Comparison of ENCODE assay signal across 9 mouse cellular contexts in the genomic region with DNA sequence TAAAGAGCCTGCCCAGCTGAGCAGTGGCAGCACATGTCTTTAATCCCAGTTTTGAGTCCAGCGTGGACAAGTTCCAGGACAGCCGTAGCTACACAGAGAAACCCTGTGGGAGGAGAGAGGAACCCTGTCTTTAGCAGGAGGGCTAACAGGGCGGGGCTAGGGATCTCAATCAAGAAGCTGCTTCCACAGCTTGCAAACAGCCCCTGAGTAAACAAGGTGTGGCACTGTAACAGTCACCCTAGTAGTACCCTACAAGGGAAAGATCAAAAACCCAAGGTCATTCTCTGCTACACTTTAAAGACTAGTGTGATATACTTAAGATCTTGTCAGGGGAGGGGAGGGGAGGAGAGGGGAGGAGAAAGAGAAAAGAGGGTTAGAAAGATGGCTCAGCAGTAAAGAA. TPM values are rescaled to one million over a fixed set of nuclear protein-coding genes. Genes with fewer than 3 reads are reported as not detected.
DNase-seq lines count a peak whose midpoint lies in the region; ATAC-seq and TF ChIP-seq lines count a peak whose summit lies in the region.
"Had no signal": no experiment of that assay in that cellular context is flagged by ENCODE, and none has a peak within 500 bp of the region (broad histone marks: within the 10 kb centered on the region; RNA-seq: fewer than 3 reads in every experiment).

No protein-coding gene starts in this region.

- intact Hi-C loops in heart, adult 2 months (cut with DNase I), result no loop called here

- DNase-seq in heart, adult 2 months, result no peak
- DNase-seq in T-cell, adult 2 months (ENCODE audit: low spot score), result peak; percentile 69
- no peak for DNase-seq in kidney, postnatal 14 days
- DNase-seq in right cerebral cortex, postnatal 36 days (ENCODE audit: low spot score in 2 of 2), result no peak
- DNase-seq: layer of hippocampus, adult 9-11 months had no signal

- H3K4me1 ChIP-seq in heart, embryonic 15.5 days (replicated peaks), result peaks cover 64% of the 10 kb centered on the region
- peaks cover 23% of the 10 kb centered on the region for H3K4me1 ChIP-seq in heart, adult 2 months (ENCODE audit: control insufficient read depth, insufficient read depth, low read length)
- H3K4me1 ChIP-seq in intestine, postnatal 0 days (replicated peaks; ENCODE audit: control insufficient read depth, insufficient read depth, low read length), result 0 out of 2 replicates have a peak, but pooled peaks cover 8% of the 10 kb centered on the region
- H3K4me1 ChIP-seq in stomach, embryonic 15.5 days, result peaks cover 34% of the 10 kb centered on the region
- peaks cover 33% of the 10 kb centered on the region for H3K4me1 ChIP-seq in midbrain, embryonic 15.5 days

- no peak for TF ChIP-seq POLR2A in heart, adult 2 months (IDR thresholded peaks at IDR 0.05; ENCODE audit: insufficient read depth, low read depth, low read length)

- ATAC-seq in heart, embryonic 15.5 days (replicated peaks; ENCODE audit: insufficient number of reproducible peaks, insufficient read depth, low FRiP score, low read depth), result no peak
- ATAC-seq in intestine, postnatal 0 days, result peak; percentile 34; the same call in 1 of the 2 replicates
- peak; percentile 75; the same call in 1 of the 2 replicates for ATAC-seq in stomach, embryonic 15.5 days (ENCODE audit: insufficient read depth, low FRiP score, low read depth)
- no peak for ATAC-seq in midbrain, embryonic 15.5 days (replicated peaks)

- WGBS in heart, embryonic 15.5 days, result 34% methylated on average over 3 of the region's 3 CpGs
- 18% methylated on average over 3 of the region's 3 CpGs for WGBS in heart, adult 2 months
- 22% methylated on average over 3 of the region's 3 CpGs for WGBS in intestine, postnatal 0 days
- 29% methylated on average over 3 of the region's 3 CpGs for WGBS in stomach, embryonic 15.5 days
- 64% methylated on average over 3 of the region's 3 CpGs for WGBS in midbrain, embryonic 15.5 days

- H3K9me3 ChIP-seq in heart, embryonic 15.5 days (replicated peaks), result no peaks in the 10 kb centered on the region
- H3K9me3 ChIP-seq in intestine, postnatal 0 days (ENCODE audit: control insufficient read depth), result no peaks in the 10 kb centered on the region
- no peaks in the 10 kb centered on the region for H3K9me3 ChIP-seq in stomach, embryonic 15.5 days
- no peaks in the 10 kb centered on the region for H3K9me3 ChIP-seq in midbrain, embryonic 15.5 days

- 0 out of 2 replicates have a peak overlapping the region, but pooled peaks have one; percentile 22 for H3K27ac ChIP-seq in heart, embryonic 15.5 days
- no peak overlapping the region; the same call in 1 of the 2 replicates for H3K27ac ChIP-seq in heart, adult 2 months
- H3K27ac ChIP-seq in intestine, postnatal 0 days (ENCODE audit: low read depth, low read length), result no peak overlapping the region
- H3K27ac ChIP-seq in stomach, embryonic 15.5 days, result peak overlapping the region; percentile 9; the same call in 1 of the 2 replicates
- H3K27ac ChIP-seq in midbrain, embryonic 15.5 days, result no peak overlapping the region

- no peaks in the 10 kb centered on the region for H3K36me3 ChIP-seq in heart, embryonic 15.5 days
- peaks cover 44% of the 10 kb centered on the region for H3K36me3 ChIP-seq in heart, adult 2 months (ENCODE audit: control insufficient read depth, insufficient read depth, low read length)
- no peaks in the 10 kb centered on the region for H3K36me3 ChIP-seq in intestine, postnatal 0 days (ENCODE audit: control insufficient read depth, insufficient read depth)
- no peaks in the 10 kb centered on the region for H3K36me3 ChIP-seq in stomach, embryonic 15.5 days
- H3K36me3 ChIP-seq in midbrain, embryonic 15.5 days (replicated peaks), result no peaks in the 10 kb centered on the region

- TF ChIP-seq CTCF in heart, adult 2 months (IDR thresholded peaks at IDR 0.05), result no peak
- TF ChIP-seq CTCF in intestine, postnatal 0 days (IDR thresholded peaks at IDR 0.05; ENCODE audit: low read depth), result no peak

- no peak overlapping the region for H3K9ac ChIP-seq in heart, embryonic 15.5 days
- H3K9ac ChIP-seq in heart, adult 2 months (ENCODE audit: low read depth, low read length), result no peak overlapping the region
- 0 out of 2 replicates have a peak overlapping the region, but pooled peaks have one; percentile 17 for H3K9ac ChIP-seq in intestine, postnatal 0 days (ENCODE audit: low read depth, low read length)
- H3K9ac ChIP-seq in stomach, embryonic 15.5 days, result no peak overlapping the region
- H3K9ac ChIP-seq in midbrain, embryonic 15.5 days, result no peak overlapping the region

- no peak overlapping the region for H3K4me3 ChIP-seq in heart, embryonic 15.5 days
- H3K4me3 ChIP-seq in heart, adult 2 months, result no peak overlapping the region
- H3K4me3 ChIP-seq in intestine, postnatal 0 days (ENCODE audit: low read depth, low read length), result no peak overlapping the region
- H3K4me3 ChIP-seq in stomach, embryonic 15.5 days (replicated peaks), result no peak overlapping the region
- H3K4me3 ChIP-seq in midbrain, embryonic 15.5 days, result no peak overlapping the region

- no peak overlapping the region for H3K4me2 ChIP-seq in heart, embryonic 15.5 days
- peak overlapping the region; percentile 37 for H3K4me2 ChIP-seq in intestine, postnatal 0 days (replicated peaks; ENCODE audit: low read depth)
- no peak overlapping the region for H3K4me2 ChIP-seq in stomach, embryonic 15.5 days
- no peak overlapping the region for H3K4me2 ChIP-seq in midbrain, embryonic 15.5 days

- peaks cover 14% of the 10 kb centered on the region for H3K79me2 ChIP-seq in heart, adult 2 months (replicated peaks; ENCODE audit: control insufficient read depth, insufficient read depth, low read length)

- no peak for TF ChIP-seq EP300 in heart, adult 2 months (IDR thresholded peaks at IDR 0.05; ENCODE audit: insufficient read depth, low read depth, low read length)

- no peaks in the 10 kb centered on the region for H3K27me3 ChIP-seq in heart, embryonic 15.5 days
- H3K27me3 ChIP-seq in heart, adult 2 months (ENCODE audit: control insufficient read depth, insufficient read depth, low read length), result no peaks in the 10 kb centered on the region
- no peaks in the 10 kb centered on the region for H3K27me3 ChIP-seq in intestine, postnatal 0 days (replicated peaks; ENCODE audit: control insufficient read depth, insufficient read depth, low read length)
- H3K27me3 ChIP-seq in stomach, embryonic 15.5 days (replicated peaks), result no peaks in the 10 kb centered on the region
- H3K27me3 ChIP-seq in midbrain, embryonic 15.5 days (replicated peaks), result no peaks in the 10 kb centered on the region

RNA-seq across cellular contexts. Expression of a gene that starts 5.1 kb away (rescaled TPM):
- polyA plus RNA-seq in heart, embryonic 15.5 days (2015; fragmentation: Nextera tagmentation; extraction: Ambion mirVana), result 39.6 and 51.5 TPM in 2 replicates
- 10 to 100 TPM; 68.0 to 76.3 TPM for total RNA-seq in heart, adult 2 months (2021)
- polyA plus RNA-seq in heart, adult 2 months (2012; rRNA removed), result 34.4 and 48.3 TPM in 2 replicates
- 41.2 and 47.9 TPM in 2 replicates for polyA plus RNA-seq in intestine, postnatal 0 days (2015; fragmentation: Nextera tagmentation; extraction: Ambion mirVana)
- 63.9 and 67.3 TPM in 2 replicates for polyA plus RNA-seq in stomach, embryonic 15.5 days (2015; fragmentation: Nextera tagmentation; extraction: Ambion mirVana)
- 69.4 and 71.7 TPM in 2 replicates for polyA plus RNA-seq in midbrain, embryonic 15.5 days (2015; fragmentation: Nextera tagmentation; extraction: Ambion mirVana)

RNA-seq across cellular contexts. Expression of a gene that starts 25.8 kb away (rescaled TPM):
- 60.1 and 64.3 TPM in 2 replicates for polyA plus RNA-seq in heart, embryonic 15.5 days (2015; fragmentation: Nextera tagmentation; extraction: Ambion mirVana)
- 10 to 100 TPM; 74.4 to 88.2 TPM for total RNA-seq in heart, adult 2 months (2021)
- polyA plus RNA-seq in heart, adult 2 months (2012; rRNA removed), result 95.9 and 113 TPM in 2 replicates
- 44.7 and 46.1 TPM in 2 replicates for polyA plus RNA-seq in intestine, postnatal 0 days (2015; fragmentation: Nextera tagmentation; extraction: Ambion mirVana)
- polyA plus RNA-seq in stomach, embryonic 15.5 days (2015; fragmentation: Nextera tagmentation; extraction: Ambion mirVana), result 48.2 and 50.7 TPM in 2 replicates
- polyA plus RNA-seq in midbrain, embryonic 15.5 days (2015; fragmentation: Nextera tagmentation; extraction: Ambion mirVana), result 48.7 and 49.0 TPM in 2 replicates

Comparison
In these comparisons a context has a peak if more than half of its experiments do, and no peak if none do; other contexts are left out.
1. H3K27ac ChIP-seq: peak in heart, embryonic 15.5 days (single experiment) and stomach, embryonic 15.5 days (single experiment); none in heart, adult 2 months (single experiment), intestine, postnatal 0 days (single experiment) and midbrain, embryonic 15.5 days (single experiment).
2. ATAC-seq: peak in intestine, postnatal 0 days (single experiment) and stomach, embryonic 15.5 days (single experiment); none in heart, embryonic 15.5 days (single experiment) and midbrain, embryonic 15.5 days (single experiment).